Mouse (Mus musculus) lung, postnatal 36 days (tissue): ENCODE results near the gene Kansl1.

Experiments
- DNase-seq: peaks from one replicate; pipeline ENCODE4 v3.0.0; 2022; ENCODE audit warnings: mixed read lengths

Kansl1 gene

DNA sequence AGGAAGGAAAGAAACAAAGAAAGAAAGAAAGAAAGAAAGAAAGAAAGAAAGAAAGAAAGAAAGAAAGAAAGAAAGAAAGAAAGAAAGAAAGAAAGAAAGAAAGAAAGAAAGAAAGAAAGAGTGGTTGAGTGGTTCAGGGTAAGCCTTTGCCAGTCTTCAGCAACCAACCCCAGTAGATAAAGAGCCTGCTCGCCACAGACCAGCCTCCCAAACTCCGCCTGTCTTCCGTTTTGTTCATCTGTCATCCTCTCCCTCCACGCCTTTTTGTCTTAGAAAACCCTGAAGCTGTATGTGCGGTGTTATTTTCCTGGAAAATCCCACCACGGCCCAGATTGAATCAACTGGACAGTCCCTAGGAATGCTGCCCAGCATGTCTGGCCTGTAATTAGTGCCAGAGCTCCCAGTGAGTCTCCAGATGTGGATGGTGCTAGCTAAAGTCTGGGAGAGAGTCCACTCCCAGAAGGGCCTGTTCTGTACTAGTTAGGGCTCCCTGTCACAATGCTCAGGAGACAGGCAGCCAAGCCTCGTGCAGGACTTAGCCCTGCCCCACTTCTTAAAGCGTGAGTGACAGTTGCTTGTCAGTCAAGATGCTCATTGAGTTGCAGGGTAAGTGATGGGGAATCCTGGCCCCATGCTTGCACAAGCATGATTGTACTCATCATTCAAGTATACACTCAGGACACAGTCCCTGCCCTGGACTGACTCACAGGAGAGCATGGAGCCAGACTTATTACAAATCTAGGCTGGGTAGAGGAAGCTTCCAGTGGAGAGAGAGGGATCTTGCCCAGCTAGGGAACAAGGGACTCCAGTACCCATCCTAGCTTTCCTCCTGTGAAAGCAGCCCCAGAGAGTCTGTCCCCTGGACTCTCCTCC lies 165.3 kb downstream of the Kansl1 start:
- DNase-seq: no peak

GRCm38 (mm10) chr11:104302628-104303027 lies 166.0 kb downstream of the Kansl1 start:
- no peak for DNase-seq

- no peak for DNase-seq
Observed at GRCm38 (mm10) chr11:104297671-104298070, 171.0 kb downstream of the Kansl1 start.

GRCm38 (mm10) chr11:104295656-104296055 lies 173.0 kb downstream of the Kansl1 start:
- no peak for DNase-seq

DNA sequence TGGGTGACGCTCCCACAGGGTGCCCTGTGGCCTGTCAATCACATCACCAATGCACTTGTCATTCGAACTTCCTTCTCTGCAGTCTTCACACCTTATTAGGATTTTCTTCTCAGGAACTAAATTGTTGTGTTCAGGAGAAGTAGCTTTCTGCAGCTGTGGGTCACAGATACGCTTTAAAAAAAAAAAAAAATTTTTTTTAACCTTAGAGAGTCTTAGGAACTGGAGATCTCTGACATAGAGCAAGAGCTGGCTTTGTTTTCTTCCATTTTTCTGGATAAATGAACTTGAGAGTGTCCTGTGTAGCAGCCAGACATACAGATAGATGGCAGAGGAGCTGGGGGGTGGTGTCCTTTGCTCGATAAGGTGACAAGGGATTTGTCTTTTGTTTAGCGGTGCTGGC lies 173.5 kb downstream of the Kansl1 start:
- DNase-seq: no peak

GRCm38 (mm10) chr11:104293241-104293640 lies 175.4 kb downstream of the Kansl1 start:
- no peak for DNase-seq

GRCm38 (mm10) chr11:104292443-104293220 lies 176.0 kb downstream of the Kansl1 start:
- no peak for DNase-seq

GRCm38 (mm10) chr11:104289199-104290031 lies 179.2 kb downstream of the Kansl1 start:
- DNase-seq: peak; percentile 78

DNA sequence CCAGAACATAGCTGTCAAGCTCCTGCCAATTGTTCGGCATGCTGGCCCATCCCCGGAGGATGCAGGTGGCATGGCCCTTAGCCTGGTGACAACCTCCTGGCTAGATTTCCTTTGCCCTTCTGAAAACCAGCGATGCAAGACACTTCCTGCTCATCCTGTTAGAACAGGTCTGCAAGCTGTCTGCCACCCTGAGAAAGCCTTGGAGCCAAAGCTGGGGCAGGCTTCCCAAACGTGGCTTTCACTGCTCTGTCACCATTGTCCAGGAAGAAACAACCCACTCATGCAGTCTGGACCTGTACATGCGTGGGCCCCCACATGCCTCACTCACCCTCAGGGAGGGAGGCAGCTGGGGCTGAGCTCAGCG lies 179.8 kb downstream of the Kansl1 start:
- no peak for DNase-seq

- DNase-seq: no peak
Observed at GRCm38 (mm10) chr11:104287113-104287512, 181.5 kb downstream of the Kansl1 start.
